9 mouse cellular contexts compared by ENCODE assay signal in the genomic region with DNA sequence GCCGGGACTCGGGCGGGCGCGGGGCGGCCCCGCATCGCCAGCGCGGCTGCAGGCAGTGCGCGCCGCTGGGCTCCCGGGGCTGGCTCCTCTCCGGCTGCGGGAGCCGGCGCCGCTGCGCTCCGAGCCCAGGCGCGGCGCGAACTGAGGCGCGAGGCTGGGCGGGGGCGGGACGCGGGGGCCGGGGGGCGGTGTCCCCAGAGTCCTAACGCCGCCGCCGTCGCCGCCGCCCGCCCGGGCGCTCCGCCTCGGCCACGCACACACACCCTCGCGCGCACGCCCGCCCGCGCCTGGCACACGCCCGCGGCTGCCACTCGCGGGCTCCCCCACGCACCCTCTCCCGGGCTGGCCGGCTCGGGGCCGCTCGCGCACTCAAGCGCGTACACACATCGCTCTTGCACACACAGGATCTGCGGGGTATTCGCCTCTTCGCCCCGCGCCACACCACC. TPM values are rescaled to one million over a fixed set of nuclear protein-coding genes. Genes with fewer than 3 reads are reported as not detected.
DNase-seq lines count a peak whose midpoint lies in the region; ATAC-seq and TF ChIP-seq lines count a peak whose summit lies in the region.
"Had no signal": no experiment of that assay in that cellular context is flagged by ENCODE, and none has a peak within 500 bp of the region (broad histone marks: within the 10 kb centered on the region; RNA-seq: fewer than 3 reads in every experiment).

A gene (minus strand): TSS at position 207 of the 446 bp plus-strand sequence.

- H3K9me3 ChIP-seq in embryonic facial prominence, embryonic 15.5 days (replicated peaks), result no peaks in the 10 kb centered on the region
- H3K9me3 ChIP-seq in midbrain, embryonic 10.5 days (replicated peaks), result no peaks in the 10 kb centered on the region
- H3K9me3 ChIP-seq in stomach, postnatal 0 days (ENCODE audit: control insufficient read depth, low read length), result no peaks in the 10 kb centered on the region

- H3K27me3 ChIP-seq in embryonic facial prominence, embryonic 15.5 days, result peaks cover 75% of the 10 kb centered on the region
- H3K27me3 ChIP-seq in midbrain, embryonic 10.5 days (ENCODE audit: low read depth, poor library complexity, severe bottlenecking), result peaks cover 80% of the 10 kb centered on the region
- H3K27me3 ChIP-seq in stomach, postnatal 0 days (ENCODE audit: control insufficient read depth, insufficient read depth, low read length), result peaks cover 7% of the 10 kb centered on the region; the same call in 1 of the 2 replicates

- TF ChIP-seq CTCF in gastrocnemius, adult 2 months (IDR thresholded peaks at IDR 0.05), result no peak
- no peak for TF ChIP-seq CTCF in layer of hippocampus, adult 2 months (conservative IDR thresholded peaks at IDR 0.05)
- no peak for TF ChIP-seq CTCF in stomach, postnatal 0 days (IDR thresholded peaks at IDR 0.05; ENCODE audit: low read depth)

- no peak within 1 kb of the TSS for H3K27ac ChIP-seq in gastrocnemius, adult 2 months
- no peak within 1 kb of the TSS for H3K27ac ChIP-seq in embryonic facial prominence, embryonic 15.5 days (replicated peaks)
- peak within 1 kb of the TSS; percentile 46; the same call in 1 of the 2 replicates for H3K27ac ChIP-seq in layer of hippocampus, adult 2 months
- H3K27ac ChIP-seq in midbrain, embryonic 10.5 days (replicated peaks), result peak within 1 kb of the TSS; percentile 57; the same call in 1 of the 2 replicates
- no peak within 1 kb of the TSS for H3K27ac ChIP-seq in stomach, postnatal 0 days (replicated peaks)

- H3K36me3 ChIP-seq in embryonic facial prominence, embryonic 15.5 days, result no peaks in the 10 kb centered on the region
- H3K36me3 ChIP-seq in midbrain, embryonic 10.5 days, result no peaks in the 10 kb centered on the region
- no peaks in the 10 kb centered on the region for H3K36me3 ChIP-seq in stomach, postnatal 0 days (ENCODE audit: control insufficient read depth, insufficient read depth, low read length)

- intact Hi-C loops in gastrocnemius, adult 2 months (cut with DNase I), result no loop called here

- 0 out of 2 replicates have a peak within 1 kb of the TSS, but pooled peaks have one; percentile 9 for H3K9ac ChIP-seq in embryonic facial prominence, embryonic 15.5 days
- peak within 1 kb of the TSS; percentile 13; the same call in 1 of the 2 replicates for H3K9ac ChIP-seq in stomach, postnatal 0 days (ENCODE audit: low read length)

- peaks cover 17% of the 10 kb centered on the region for H3K4me1 ChIP-seq in embryonic facial prominence, embryonic 15.5 days
- peaks cover 42% of the 10 kb centered on the region for H3K4me1 ChIP-seq in midbrain, embryonic 10.5 days
- no peaks in the 10 kb centered on the region for H3K4me1 ChIP-seq in stomach, postnatal 0 days (replicated peaks; ENCODE audit: control insufficient read depth, insufficient read depth)

- no peak for DNase-seq in gastrocnemius, adult 2 months
- no peak for DNase-seq in gastrocnemius, adult 18-20 months (ENCODE audit: low spot score)
- DNase-seq in ES-CJ7 (ENCODE audit: low read depth, low spot score), result peak; percentile 10
- DNase-seq in layer of hippocampus, adult 2 months (ENCODE audit: low spot score in 2 of 2), result peak; percentile 20 to 24
- DNase-seq in midbrain, embryonic 10.5 days (ENCODE audit: low spot score), result peak; percentile 50
- DNase-seq in stomach, postnatal 0 days (ENCODE audit: low spot score), result peak; percentile 22
- DNase-seq in adrenal gland, postnatal 25 days, result no peak

- under 1% methylated on average over 48 of the region's 73 CpGs for WGBS in embryonic facial prominence, embryonic 15.5 days
- WGBS in midbrain, embryonic 10.5 days, result under 1% methylated on average over 66 of the region's 73 CpGs
- 2% methylated on average over 19 of the region's 73 CpGs for WGBS in stomach, postnatal 0 days

- peak within 1 kb of the TSS; percentile 96 for H3K4me2 ChIP-seq in embryonic facial prominence, embryonic 15.5 days (replicated peaks)
- peak within 1 kb of the TSS; percentile 74 for H3K4me2 ChIP-seq in stomach, postnatal 0 days (replicated peaks; ENCODE audit: low read depth)

- TF ChIP-seq EP300 in stomach, postnatal 0 days (optimal IDR thresholded peaks at IDR 0.05), result no peak

- H3K4me3 ChIP-seq in gastrocnemius, adult 2 months, result peak within 1 kb of the TSS; percentile 61
- peak within 1 kb of the TSS; percentile 51 for H3K4me3 ChIP-seq in embryonic facial prominence, embryonic 15.5 days (replicated peaks)
- H3K4me3 ChIP-seq in layer of hippocampus, adult 2 months, result peak within 1 kb of the TSS; percentile 57
- peak within 1 kb of the TSS; percentile 73 for H3K4me3 ChIP-seq in midbrain, embryonic 10.5 days
- H3K4me3 ChIP-seq in stomach, postnatal 0 days (ENCODE audit: low read depth, low read length), result peak within 1 kb of the TSS; percentile 46
- H3K4me3 ChIP-seq: erythroblast, embryonic 14.5 days had no signal

- ATAC-seq in embryonic facial prominence, embryonic 15.5 days (ENCODE audit: insufficient number of reproducible peaks, low FRiP score, low TSS enrichment, low read depth), result 0 out of 2 replicates have a peak, but pooled peaks have one; percentile 37
- peak; percentile 20; the same call in 1 of the 2 replicates for ATAC-seq in stomach, postnatal 0 days (ENCODE audit: low FRiP score, low TSS enrichment)

RNA-seq across cellular contexts. Expression of the gene that starts here (rescaled TPM):
- total RNA-seq in gastrocnemius, adult 2 months (2021), result under 1 TPM; 0.18 to 0.92 TPM
- under 1 TPM; 0.16 to 0.19 TPM for total RNA-seq in gastrocnemius, adult 18-20 months (2021)
- 2.6 and 3.0 TPM in 2 replicates for polyA plus RNA-seq in embryonic facial prominence, embryonic 15.5 days (2015; fragmentation: Nextera tagmentation; extraction: Ambion mirVana)
- 10 to 100 TPM; 49.0 to 49.5 TPM for total RNA-seq in layer of hippocampus, adult 2 months (2021)
- 0.35 and 0.38 TPM in 2 replicates for polyA plus RNA-seq in midbrain, embryonic 10.5 days (2016; fragmentation: Nextera tagmentation; extraction: Ambion mirVana)
- 0.47 and 0.89 TPM in 2 replicates for polyA plus RNA-seq in stomach, postnatal 0 days (2015; fragmentation: Nextera tagmentation; extraction: Ambion mirVana)
- 0.10 and 0.15 TPM in 2 replicates for total RNA-seq in adrenal gland, postnatal 25 days (2021)
- polyA plus RNA-seq: erythroblast, embryonic 14.5 days had no signal

Comparison
In these comparisons a context has a peak if more than half of its experiments do, and no peak if none do; other contexts are left out.
1. RNA of the gene that starts here (total RNA-seq): 49.0 to 49.5 TPM in layer of hippocampus, adult 2 months; 0.18 to 0.92 TPM in gastrocnemius, adult 2 months, 0.16 to 0.19 TPM in gastrocnemius, adult 18-20 months and 0.10 to 0.15 TPM in adrenal gland, postnatal 25 days; every median in the first group is over 10 times any median in the second.
2. Peak in DNase-seq, H3K4me3 ChIP-seq and H3K27ac ChIP-seq in midbrain, embryonic 10.5 days; RNA of the gene not detected or under 1 TPM.
3. Peak in DNase-seq, ATAC-seq, H3K4me3 ChIP-seq, H3K9ac ChIP-seq and H3K4me2 ChIP-seq in stomach, postnatal 0 days; RNA of the gene not detected or under 1 TPM.
4. DNase-seq: peak in ES-CJ7 (single experiment) and layer of hippocampus, adult 2 months (2 of 2); none in gastrocnemius, adult 2 months (single experiment), gastrocnemius, adult 18-20 months (single experiment) and adrenal gland, postnatal 25 days (single experiment).
5. Peak in every context shown above with its lines, with median percentiles within 50 percentile points of each other: H3K4me3 ChIP-seq.